Mouse (Mus musculus) layer of hippocampus, adult 9-10 months (tissue): ENCODE measurements around the gene Tac2.

ENCODE experiments used
- DNase-seq: peaks from one replicate; pipeline ENCODE4 v3.0.0; 2022; ENCODE audit warnings: low spot score

Tac2 gene

GRCm38 (mm10) chr10:127725136-127725535 is 858 bp downstream of the Tac2 start:
- DNase-seq, result no peak

- no peak for DNase-seq
Measured at GRCm38 (mm10) chr10:127728437-127728836, 4.2 kb downstream of the Tac2 start.

GRCm38 (mm10) chr10:127730285-127730932 is 6.1 kb downstream of the Tac2 start:
- no peak for DNase-seq

- no peak for DNase-seq
Measured at GRCm38 (mm10) chr10:127730933-127731310, 6.6 kb downstream of the Tac2 start.

GRCm38 (mm10) chr10:127731397-127731796 is 7.1 kb downstream of the Tac2 start:
- DNase-seq, result no peak

GRCm38 (mm10) chr10:127734434-127734833 is 10.2 kb downstream of the Tac2 start:
- DNase-seq, result no peak

GRCm38 (mm10) chr10:127736266-127736665 is 12.0 kb downstream of the Tac2 start:
- no peak for DNase-seq

GRCm38 (mm10) chr10:127736916-127737315 is 12.6 kb downstream of the Tac2 start:
- no peak for DNase-seq

- no peak for DNase-seq
Measured at GRCm38 (mm10) chr10:127737552-127737951, 13.3 kb downstream of the Tac2 start.

GRCm38 (mm10) chr10:127738151-127738882 is 14.0 kb downstream of the Tac2 start:
- DNase-seq, result no peak

- no peak for DNase-seq
Measured at GRCm38 (mm10) chr10:127739083-127739660, 14.9 kb downstream of the Tac2 start, which contains the start of gene Zbtb39. Zbtb39 (plus strand) TSS chr10:127739538.

GRCm38 (mm10) chr10:127739661-127740161 is 15.4 kb downstream of the Tac2 start:
- no peak for DNase-seq

GRCm38 (mm10) chr10:127744661-127745060 is 20.4 kb downstream of the Tac2 start:
- DNase-seq, result no peak

GRCm38 (mm10) chr10:127745886-127746285 is 21.6 kb downstream of the Tac2 start:
- no peak for DNase-seq

- no peak for DNase-seq
Measured at GRCm38 (mm10) chr10:127747254-127747653, 23.0 kb downstream of the Tac2 start.

GRCm38 (mm10) chr10:127748847-127749612 is 24.8 kb downstream of the Tac2 start:
- DNase-seq, result no peak

- DNase-seq, result no peak
Measured at GRCm38 (mm10) chr10:127750136-127750777, 26.0 kb downstream of the Tac2 start.

- DNase-seq, result no peak
Measured at GRCm38 (mm10) chr10:127751548-127751947, 27.3 kb downstream of the Tac2 start, which contains the start of gene Gpr182. Gpr182 (minus strand) TSS chr10:127751732.

- no peak for DNase-seq
Measured at GRCm38 (mm10) chr10:127754566-127755166, 30.4 kb downstream of the Tac2 start.

- no peak for DNase-seq
Measured at GRCm38 (mm10) chr10:127755246-127755645, 31.0 kb downstream of the Tac2 start.

- no peak for DNase-seq
Measured at GRCm38 (mm10) chr10:127755770-127756468, 31.6 kb downstream of the Tac2 start.
